Mouse (Mus musculus) MN1 (cell line): Measurements from ENCODE around the gene Kif22.
A peak's percentile ranks its signal among the peaks of the same experiment; 100 is the strongest.
"Not testable (repeated sequence)": the region's sequence is repeated elsewhere in the genome, so short reads cannot be mapped to it uniquely, and the experiment has no call there.

Source experiments
- DNase-seq: peaks from one replicate; pipeline ENCODE4 v3.0.0-alpha.2; 2016; ENCODE audit warnings: low spot score

Kif22 gene

DNA sequence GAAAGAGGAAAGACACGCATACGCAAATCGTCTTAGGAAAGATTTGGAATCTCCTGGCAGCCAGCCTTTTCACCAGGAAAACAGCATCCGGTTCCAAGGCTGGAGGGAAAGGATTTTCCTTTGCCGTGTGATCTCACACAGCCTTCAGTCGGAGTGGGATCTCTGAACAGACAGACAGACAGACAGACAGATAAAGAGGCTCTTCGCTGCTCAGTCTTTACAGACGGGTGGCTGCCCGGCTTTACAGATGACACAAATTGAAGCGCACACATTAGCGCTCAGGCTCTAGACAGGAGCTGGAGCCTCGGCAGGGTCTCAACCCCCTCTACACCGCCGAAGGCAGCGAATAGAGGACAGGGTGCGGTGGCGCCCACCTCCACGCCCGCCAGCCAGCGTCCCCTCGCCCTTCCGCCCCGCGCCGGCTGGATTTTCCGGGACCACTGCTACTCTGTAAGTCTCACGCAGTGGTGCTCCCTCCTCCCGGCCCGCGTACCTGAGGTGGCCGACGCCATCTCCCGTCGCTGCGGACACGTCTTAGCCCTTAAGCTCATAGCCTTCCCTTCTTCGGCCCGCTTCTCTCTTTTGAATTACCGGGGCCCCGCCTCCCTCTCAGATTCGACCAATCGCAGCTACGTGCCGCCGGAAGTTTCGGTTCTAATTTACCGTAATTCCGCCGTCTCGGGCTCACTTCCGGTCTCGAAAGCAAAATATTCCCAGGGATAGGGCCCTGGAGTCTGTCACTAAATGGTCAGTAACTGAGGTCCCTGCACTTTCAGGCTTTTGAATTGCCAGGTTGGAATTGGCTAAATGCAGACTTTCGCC lies at the start of gene Kif22:
Gene Kif22 (minus strand): TSS at position 621 of the 822 bp plus-strand sequence.
- peak; percentile 94 for DNase-seq

DNA sequence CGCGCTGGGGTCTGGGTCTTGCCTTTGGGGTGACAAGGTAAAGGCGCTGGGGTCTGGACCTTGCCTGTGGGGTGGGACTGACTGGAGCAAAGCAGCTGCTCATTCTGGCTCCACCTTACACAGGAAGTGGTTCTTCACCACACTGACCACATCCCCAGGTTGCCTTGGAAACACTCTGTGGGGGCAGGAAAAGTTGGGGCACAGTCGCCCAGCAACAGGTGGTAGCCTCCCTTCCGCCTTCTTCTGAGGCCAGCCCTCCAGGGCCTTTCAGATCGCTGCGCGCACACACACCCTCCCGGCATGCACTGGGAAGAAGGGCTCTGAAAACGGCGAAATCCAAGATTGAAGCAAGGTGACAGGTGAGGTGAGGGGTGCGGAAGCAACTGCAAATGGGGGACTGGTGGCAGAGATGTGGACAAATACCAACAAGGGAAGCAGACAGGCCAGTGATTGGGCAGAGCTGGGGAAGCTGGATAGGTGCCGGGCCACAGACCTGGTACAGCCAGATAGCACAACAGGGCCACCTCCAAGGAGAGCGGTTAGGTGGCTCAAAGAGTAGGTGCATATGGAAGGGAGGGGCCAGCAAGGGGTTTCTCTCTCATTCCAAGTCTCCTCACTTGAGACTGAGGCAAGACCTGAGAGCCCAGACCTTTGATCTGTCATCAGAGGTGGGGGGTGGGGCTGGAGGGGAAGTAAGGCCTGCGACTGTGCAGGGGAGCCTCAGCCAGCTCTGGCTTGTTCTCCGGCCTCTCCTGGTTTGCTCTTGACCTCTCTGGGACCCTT lies 49.0 kb upstream of the Kif22 start, which contains the start of gene AI467606:
Gene AI467606 (plus strand): TSS at position 246 of the 783 bp plus-strand sequence.
- no peak for DNase-seq

GRCm38 (mm10) chr7:127090154-127091113 lies 48.2 kb upstream of the Kif22 start:
- no peak for DNase-seq

GRCm38 (mm10) chr7:127088901-127089845 lies 46.9 kb upstream of the Kif22 start:
- no peak for DNase-seq

GRCm38 (mm10) chr7:127088083-127088482 lies 45.8 kb upstream of the Kif22 start:
- no peak for DNase-seq

GRCm38 (mm10) chr7:127087278-127088010 lies 45.2 kb upstream of the Kif22 start, which contains the start of gene Zg16:
Zg16 (minus strand) TSS chr7:127087328.
- not testable (repeated sequence) for DNase-seq

DNA sequence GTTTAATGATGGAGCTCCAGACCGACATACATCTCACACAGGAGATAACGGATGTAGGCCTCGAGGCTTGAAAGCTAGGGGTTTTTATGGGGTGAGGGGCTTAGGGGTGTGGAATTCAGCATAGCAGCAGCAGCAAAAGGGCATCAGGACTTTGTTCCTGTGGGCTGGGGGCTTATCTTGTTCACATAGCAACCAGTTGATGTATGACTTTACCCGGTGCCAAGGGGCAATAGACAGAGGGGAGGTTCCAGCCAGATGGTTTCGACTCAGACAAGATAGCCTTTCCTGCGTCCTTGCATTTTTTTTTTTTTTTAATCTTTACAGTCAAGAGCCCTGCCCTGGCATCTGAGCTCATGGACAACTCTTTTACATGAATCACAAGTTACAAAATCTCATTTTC lies 43.5 kb upstream of the Kif22 start:
- DNase-seq: not testable (repeated sequence)

DNA sequence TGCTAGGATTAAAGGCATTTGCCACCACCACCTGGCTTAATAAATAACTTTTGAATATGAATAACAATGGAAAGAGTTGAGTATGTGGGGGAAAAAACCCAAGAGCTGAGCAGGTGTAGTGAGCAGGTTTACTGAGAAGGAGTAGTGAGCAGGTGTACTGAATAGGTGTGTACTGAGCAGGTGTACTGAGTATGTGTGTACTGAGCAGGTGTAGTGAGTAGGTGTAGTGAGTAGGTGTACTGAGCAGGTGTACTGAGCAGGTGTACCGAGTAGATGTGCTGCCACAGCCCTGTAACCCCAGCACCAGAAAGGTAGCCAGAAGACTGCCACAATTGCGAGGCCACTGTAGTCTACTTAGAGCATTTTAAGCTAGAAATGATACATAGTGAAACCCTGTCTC lies 42.5 kb upstream of the Kif22 start:
- no peak for DNase-seq

GRCm38 (mm10) chr7:127083689-127084088 lies 41.4 kb upstream of the Kif22 start:
- DNase-seq: no peak

DNA sequence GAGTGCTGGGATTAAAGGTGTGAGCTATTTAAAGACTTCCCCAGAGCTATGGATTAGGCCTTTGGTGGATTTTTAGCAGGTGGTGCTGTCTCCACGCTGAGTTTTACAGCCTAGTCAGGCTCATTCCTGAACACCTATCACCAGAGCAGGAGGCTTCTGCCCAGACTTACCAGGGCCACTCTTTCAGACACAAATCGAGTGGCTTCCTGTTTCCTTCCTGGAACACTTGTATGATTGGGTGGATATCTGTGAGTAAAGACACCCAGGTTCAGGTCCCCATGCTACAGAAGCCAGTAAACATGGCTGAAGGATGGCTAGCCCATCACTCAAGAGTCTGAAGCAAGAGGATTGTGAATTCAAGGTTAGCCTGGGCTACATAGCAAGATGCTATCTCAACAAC lies 40.7 kb upstream of the Kif22 start:
- DNase-seq: no peak

DNA sequence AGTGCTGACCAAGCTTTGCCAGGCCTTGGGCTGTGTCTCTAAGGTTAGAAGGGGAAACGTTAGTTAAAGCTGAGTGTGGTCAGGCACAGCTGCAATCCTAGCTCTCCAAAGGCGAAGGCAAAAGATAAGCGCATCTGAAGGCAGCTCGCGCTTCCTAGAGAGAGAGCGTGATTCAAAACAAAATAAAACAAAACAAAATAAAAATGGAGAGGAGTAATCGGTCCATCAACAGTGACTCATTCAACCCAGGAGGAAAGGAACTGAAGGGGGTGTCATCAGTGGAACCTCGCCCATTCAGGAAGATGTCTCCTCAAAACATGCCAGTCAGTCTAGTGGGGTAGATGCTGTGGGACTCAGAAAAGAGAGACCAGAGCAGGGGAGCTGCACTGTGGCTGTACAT lies 40.0 kb upstream of the Kif22 start:
- DNase-seq: no peak

- DNase-seq: no peak
Observed at GRCm38 (mm10) chr7:127080045-127080444, 37.8 kb upstream of the Kif22 start.

DNA sequence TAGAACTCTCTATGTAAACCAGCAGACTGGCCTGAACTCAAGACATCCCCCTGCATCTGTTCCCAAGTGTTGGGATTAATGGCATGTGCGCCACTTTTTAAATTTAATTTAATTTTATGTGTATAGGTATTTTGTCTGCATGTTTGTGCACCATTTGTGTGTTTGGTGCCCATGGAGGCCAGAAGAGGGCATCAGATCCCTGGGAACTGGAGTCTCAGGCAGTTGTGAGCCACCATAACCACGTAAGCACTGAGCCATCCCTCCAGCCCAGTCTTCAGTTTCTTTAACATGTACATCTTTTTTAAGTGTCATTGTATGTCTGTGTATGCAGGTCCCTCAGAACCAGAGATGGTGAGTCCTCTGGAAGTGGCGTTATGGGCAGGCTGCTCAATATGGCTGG lies 35.4 kb upstream of the Kif22 start:
- DNase-seq: no peak

GRCm38 (mm10) chr7:127076188-127076587 lies 33.9 kb upstream of the Kif22 start:
- no peak for DNase-seq

DNA sequence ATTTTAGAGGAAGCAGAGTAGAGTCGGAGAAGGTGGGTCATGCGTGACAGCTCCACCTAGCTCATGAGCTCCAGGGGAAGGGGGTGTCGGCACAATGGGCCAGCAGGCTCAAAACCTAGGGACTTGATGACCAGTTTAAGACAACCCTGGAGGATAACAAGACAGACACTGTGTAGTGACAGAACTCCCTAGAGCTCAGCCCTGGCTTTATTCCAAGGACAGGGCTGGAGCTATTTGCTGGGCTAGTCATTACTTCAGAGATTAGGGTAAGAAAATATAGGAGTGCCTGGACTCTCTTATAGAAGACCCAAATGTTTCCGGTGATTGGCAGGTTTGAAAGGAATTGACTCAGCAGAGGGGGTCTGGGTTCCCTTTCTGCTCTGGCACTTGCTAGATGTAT lies 30.9 kb upstream of the Kif22 start:
- peak; percentile 28 for DNase-seq

GRCm38 (mm10) chr7:127070871-127071413 lies 28.7 kb upstream of the Kif22 start:
- DNase-seq: no peak

DNA sequence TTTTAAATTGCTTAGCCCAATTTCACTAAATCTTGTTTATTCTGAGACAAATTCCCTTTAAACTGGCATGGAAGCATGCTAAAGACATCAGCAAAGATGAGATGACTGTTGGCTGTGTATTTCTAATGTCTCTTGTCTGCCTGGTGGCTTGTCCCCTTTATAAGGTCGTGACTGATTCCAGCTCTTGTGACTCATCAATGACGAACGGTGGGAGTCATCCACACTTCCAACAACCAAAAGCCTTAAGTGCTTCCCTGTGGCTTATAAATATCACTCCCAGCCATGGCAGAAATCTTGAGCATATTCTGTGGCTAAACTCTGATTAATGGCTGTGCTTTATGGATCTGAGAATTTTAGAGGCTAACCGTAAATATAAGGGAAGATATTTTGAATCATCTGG lies 24.0 kb upstream of the Kif22 start:
- no peak for DNase-seq

- no peak for DNase-seq
Observed at GRCm38 (mm10) chr7:127065538-127065937, 23.3 kb upstream of the Kif22 start.

- DNase-seq: no peak
Observed at GRCm38 (mm10) chr7:127055026-127055585, 12.8 kb upstream of the Kif22 start.
